Mouse (Mus musculus): ENCODE data around the gene Unc5b.
"Not testable (repeated sequence)": the region's sequence is repeated elsewhere in the genome, so short reads cannot be mapped to it uniquely, and the experiment has no call there.

The Unc5b gene

GRCm38 (mm10) chr10:60831379-60831778 is at the start of gene Unc5b:
TSS of gene Unc5b (minus strand) at chr10:60831581.
- peak; percentile 97 to 98 for DNase-seq

DNA sequence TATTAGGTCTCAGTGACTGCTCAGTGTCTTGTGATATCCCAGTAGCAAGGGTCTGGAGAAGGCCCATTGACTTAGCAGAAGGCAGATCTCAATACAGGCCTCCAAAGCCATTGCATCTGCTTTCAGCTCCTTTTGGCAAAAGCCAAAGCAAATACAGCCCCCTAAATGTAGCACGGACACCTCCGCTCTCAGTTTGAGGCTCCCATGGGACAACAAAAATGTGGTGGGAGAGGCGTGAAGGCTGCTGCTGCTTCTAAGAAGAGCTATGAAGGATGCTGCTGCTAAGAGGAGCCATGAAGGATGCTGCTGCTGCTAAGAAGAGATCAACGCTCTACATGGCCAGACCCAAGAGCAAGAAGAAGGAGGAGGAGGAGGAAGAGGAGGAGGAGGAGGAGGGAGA is 48.4 kb upstream of the Unc5b start:
- no peak for DNase-seq

GRCm38 (mm10) chr10:60877075-60877474 is 45.7 kb upstream of the Unc5b start:
- no peak for DNase-seq

DNA sequence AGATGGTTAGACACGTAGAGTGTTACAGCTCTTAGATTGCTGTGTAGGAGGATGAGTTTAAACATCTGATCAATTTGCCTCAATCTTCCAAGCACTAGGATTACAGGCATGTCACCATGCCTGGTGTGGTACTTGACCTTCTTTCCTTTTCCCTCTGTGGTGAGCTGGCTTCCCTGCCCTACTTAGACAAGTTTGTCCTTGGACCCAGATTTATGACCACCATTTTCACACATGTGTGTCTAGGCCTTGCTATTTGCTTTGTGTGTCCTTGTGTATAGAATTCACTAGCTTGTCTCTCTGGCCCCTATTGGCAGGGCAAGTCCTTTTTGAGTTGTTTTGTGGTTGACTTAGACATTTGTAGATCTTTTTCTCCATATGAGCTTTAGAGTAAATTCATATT is 43.6 kb upstream of the Unc5b start:
- DNase-seq = no peak

- no peak for DNase-seq
Measured at GRCm38 (mm10) chr10:60863318-60863717, 31.9 kb upstream of the Unc5b start.

- DNase-seq = no peak
Measured at GRCm38 (mm10) chr10:60862477-60863293, 31.3 kb upstream of the Unc5b start.

- not testable (repeated sequence) for DNase-seq
Measured at GRCm38 (mm10) chr10:60845271-60845670, 13.9 kb upstream of the Unc5b start.

GRCm38 (mm10) chr10:60838816-60839215 is 7.4 kb upstream of the Unc5b start:
- DNase-seq = no peak

- peak; percentile 74 to 83 for DNase-seq
Measured at GRCm38 (mm10) chr10:60834949-60835348, 3.6 kb upstream of the Unc5b start.

DNA sequence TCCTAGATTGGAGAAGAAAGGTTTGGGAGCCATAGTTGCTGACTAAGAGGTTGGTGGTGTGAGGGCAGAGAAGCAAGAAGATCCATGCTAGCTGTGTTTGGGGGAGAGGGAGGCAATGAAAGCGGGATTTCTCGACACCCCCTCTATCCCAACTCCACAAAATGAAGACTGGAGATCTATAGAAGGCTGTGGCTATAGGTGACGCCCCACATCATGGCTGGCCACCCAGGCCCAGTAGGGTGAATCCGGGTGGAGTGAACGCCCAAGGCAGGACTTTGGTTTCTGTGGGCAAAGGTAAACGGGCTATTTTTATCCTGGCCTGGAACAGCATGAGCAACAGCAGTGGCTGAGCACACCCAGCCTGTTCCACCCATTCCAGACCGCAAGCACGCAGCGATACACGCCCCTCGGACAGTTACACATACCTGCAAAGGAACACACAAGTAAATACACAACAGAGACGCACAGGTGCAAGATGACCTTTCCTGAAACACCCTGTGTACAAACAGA is 1.3 kb upstream of the Unc5b start:
- no peak for DNase-seq

DNA sequence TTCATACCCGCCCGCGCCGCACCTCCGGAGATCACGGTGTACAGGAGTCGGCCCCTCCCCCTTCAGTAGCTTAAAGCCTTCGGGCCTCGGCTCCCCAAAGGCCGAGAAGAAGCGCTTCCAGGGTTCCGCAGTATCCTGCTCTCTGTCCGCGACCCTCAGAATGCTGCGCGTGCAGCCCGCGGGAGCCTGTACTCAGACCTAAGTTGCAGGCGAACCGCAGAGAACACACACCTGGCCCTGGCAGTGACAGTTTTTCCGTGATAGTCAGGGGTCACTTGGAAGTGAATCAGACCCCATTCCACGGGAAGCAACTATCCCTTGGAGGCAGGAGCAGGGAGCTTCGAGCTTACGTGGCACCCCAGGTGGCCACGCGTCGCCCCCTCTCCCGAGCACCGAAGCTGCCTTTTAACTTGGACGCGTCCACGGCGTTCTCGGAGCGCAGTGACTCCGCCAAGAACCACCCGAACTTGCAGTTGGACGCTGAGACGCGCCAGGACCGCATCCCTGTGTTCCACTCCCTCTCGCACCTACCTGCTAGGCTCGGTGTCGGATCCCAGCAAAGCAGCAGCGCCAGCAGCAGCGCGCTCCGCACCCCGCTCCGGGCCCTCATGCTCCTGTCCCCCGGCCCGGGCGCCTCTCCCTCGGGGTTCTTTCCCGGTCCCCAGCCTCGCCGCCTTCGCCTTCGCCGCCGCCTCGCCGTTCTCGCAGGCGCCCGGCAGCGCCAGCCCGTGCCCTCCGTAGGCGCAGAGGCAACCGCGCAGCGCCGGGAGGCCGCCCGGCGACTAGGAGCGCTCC is 628 bp downstream of the Unc5b start:
- DNase-seq = peak in 1 of 2 experiments; percentile 30

DNA sequence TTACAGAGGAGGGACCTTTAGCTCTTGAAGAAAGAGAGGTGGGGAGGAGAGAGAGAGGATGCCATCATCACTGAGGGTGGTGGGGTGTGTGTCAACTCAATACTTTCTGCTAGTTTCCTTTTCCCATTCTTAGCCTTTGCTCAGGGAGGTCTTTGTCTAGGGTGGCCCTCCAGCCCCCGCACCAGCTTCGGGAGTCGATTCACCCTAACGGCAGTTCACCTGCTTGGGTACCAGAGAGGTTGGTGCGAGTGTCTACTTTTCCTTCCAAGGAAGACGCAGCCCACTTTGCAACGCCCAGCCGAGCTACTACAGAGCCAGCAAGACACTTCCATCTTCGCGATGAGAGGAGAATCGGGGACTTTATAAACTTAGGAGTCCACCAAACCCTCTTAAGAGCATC is 1.4 kb downstream of the Unc5b start:
- no peak for DNase-seq

DNA sequence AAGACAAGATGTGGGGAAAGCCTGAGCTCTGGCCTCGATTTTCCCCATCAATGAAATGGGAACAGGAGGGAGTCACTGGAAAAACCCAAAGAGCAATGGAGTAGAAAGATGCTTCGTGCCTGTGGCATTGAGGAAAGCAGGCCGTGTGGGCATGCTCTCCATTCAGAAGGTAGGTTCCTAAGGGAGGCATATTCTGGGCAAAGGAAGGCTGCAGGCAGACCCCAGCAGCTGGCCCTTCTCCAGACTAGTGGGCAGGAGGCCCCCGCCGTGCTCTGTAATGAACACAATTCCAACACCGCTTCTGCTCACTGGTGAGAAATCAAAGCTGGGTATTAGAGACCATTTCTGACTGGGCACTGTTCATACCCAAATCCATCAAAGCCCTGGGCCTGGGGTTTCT is 2.3 kb downstream of the Unc5b start:
- DNase-seq = no peak

- peak in 1 of 2 experiments; percentile 25 for DNase-seq
Measured at GRCm38 (mm10) chr10:60827901-60828670, 3.3 kb downstream of the Unc5b start.

DNA sequence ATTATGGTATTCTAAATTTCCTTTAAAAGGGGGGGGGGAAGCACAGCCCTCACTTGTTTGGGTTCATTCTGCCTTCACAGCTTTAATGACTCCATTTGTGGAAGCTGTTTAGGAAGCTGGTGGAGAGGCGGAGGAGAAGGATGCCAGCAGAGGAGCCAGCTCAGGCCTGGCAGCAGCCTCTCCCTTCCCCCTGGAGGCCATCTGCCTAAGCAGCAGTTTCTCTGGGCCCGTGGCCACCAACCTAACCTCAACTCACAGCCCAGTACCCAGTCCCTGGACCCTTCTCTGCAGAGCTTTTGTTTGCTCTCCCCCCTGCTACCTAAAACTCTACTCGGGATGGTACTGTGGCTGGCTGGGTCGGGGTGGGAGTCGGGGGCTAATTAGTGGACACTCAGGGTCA is 4.1 kb downstream of the Unc5b start:
- peak; percentile 40 to 47 for DNase-seq

GRCm38 (mm10) chr10:60826461-60827237 is 4.7 kb downstream of the Unc5b start:
- DNase-seq = peak; percentile 40 to 58

DNA sequence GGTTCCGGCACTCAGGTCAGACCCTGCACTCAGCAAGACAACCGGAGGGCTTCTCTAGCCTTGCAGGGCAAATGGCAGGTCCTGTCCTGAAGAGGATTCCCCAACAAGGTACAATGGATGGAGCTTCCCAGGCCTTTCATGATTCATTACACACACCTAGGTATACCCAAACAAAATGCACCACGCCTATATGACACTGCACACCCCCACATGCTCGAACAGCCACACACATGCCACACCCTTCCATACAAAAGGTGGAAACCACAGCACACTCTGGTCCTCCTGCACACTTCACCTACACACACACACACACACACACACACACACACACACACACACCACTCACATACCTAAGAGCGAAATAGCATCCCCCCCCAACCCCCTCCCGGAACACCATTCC is 5.4 kb downstream of the Unc5b start:
- no peak for DNase-seq

DNA sequence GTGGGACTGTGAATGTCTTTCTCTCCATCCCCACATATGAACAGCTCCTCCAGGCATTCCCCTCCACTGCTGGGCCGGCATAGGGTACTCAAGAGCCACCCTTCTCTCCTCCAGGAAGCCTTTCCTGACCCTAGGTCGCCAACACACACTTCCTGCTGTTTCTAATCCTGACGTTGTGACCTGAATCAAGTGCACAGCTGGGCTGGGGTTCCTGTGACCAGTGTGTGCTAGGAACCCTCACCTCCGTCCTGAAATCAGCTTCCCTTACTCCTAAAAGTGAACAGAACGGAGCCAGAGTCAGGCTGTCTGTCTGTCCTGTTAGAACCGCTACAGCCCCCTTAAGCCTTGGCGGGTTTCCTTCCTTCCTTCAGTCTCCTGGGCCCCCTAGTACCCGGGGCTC is 7.6 kb downstream of the Unc5b start:
- no peak for DNase-seq

GRCm38 (mm10) chr10:60822641-60823425 is 8.5 kb downstream of the Unc5b start:
- DNase-seq = no peak

GRCm38 (mm10) chr10:60821736-60822358 is 9.5 kb downstream of the Unc5b start:
- DNase-seq = no peak

GRCm38 (mm10) chr10:60821311-60821710 is 10.1 kb downstream of the Unc5b start:
- DNase-seq = no peak

All from lung, postnatal 4 days (tissue).